Mouse (Mus musculus) frontal cortex, adult (tissue): ENCODE results near the gene Vps51.
A peak's percentile ranks its signal among the peaks of the same experiment; 100 is the strongest.
"Not testable (repeated sequence)": the region's sequence is repeated elsewhere in the genome, so short reads cannot be mapped to it uniquely, and the experiment has no call there.

Source experiments
- ATAC-seq: cut with Nextera tagmentation; 2 replicates; pipeline ENCODE4 v1.9.2; 2017; ENCODE audit warnings: mild to moderate bottlenecking, moderate library complexity, mixed read lengths; ENCODE audit not compliant: low TSS enrichment

The Vps51 gene

DNA sequence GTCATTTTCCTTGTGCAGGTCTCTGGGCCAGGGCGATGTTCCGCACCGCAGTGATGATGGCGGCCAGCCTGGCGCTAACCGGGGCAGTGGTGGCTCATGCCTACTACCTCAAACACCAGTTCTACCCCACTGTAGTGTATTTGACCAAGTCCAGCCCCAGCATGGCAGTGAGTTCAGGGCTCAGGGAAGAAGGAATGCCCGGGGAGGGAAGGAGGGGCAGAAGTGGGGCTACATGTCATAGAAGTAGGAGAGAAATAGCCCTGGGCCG, 29.2 kb downstream of the Vps51 start:
- no peak for ATAC-seq

- no peak for ATAC-seq
Measured at GRCm38 (mm10) chr19:6047154-6047898, 29.7 kb downstream of the Vps51 start.

GRCm38 (mm10) chr19:6046294-6047153, 30.5 kb downstream of the Vps51 start, which contains the start of gene Syvn1:
TSS of gene Syvn1 (plus strand) at chr19:6046576.
- peak; percentile 86 for ATAC-seq

GRCm38 (mm10) chr19:6045366-6046293, 31.4 kb downstream of the Vps51 start:
- peak; percentile 28; the same call in 1 of the 2 replicates for ATAC-seq

GRCm38 (mm10) chr19:6044102-6044501, 32.9 kb downstream of the Vps51 start:
- not testable (repeated sequence) for ATAC-seq

GRCm38 (mm10) chr19:6042293-6042692, 34.7 kb downstream of the Vps51 start:
- ATAC-seq, result no peak

- no peak for ATAC-seq
Measured at GRCm38 (mm10) chr19:6040002-6040401, 37.0 kb downstream of the Vps51 start.

DNA sequence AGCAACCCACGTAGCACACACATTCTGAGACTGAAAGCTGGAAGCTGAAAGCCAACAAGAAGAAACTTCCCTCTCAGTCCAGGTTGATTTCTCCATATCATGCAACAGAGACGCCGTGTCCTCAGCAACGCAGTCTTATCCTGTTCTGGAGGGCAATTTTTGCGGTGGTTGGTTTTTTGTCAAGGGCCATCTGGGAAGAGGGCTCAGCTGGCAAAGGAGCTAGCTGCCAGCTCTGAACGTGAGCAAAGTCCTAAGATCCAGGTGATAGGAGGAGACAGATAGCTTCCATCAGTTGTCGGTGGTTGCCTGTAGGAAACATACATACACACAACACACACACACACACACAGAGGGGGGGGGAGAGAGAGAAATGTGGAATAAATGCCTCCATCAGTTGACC, 38.7 kb downstream of the Vps51 start:
- no peak for ATAC-seq

- no peak for ATAC-seq
Measured at GRCm38 (mm10) chr19:6037695-6038094, 39.3 kb downstream of the Vps51 start.

- ATAC-seq, result no peak
Measured at GRCm38 (mm10) chr19:6035966-6036585, 41.0 kb downstream of the Vps51 start.

DNA sequence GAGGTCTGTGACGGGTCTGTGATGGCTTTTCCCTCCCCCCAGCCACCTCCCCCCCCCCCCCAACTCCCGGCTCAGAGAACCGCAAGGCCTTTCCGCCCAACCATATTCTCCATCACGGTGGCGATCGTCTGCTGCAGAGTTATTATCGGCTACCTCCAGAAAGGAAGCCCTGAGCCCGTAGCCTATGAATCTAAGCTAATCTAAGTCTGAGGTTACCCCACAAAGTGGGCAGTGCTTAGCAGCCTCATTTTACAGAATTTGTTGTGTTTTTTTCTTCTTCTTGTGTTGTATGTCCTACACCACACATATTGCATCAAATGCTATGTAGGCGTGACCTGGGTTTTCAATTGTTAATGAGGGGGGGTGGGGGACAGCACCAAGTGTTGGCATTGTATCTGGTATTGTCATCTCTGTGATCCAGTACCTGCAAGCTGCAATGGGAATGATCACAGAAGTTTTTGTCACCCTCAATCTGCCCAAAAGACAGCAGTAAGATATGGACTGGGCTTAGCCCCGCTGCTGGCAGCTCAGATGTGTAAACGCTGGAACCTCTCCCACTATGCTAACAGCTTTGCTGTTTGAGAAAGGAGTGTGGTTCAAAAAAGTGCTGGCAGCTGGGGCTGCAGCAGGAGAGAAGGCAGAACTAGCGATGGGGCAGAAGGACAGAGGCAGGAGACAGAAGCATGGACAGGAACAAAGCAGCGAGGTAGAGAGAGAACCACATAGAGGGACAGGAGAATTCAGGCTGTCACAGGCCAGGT, 46.3 kb downstream of the Vps51 start:
- no peak for ATAC-seq

- ATAC-seq, result no peak
Measured at GRCm38 (mm10) chr19:6029426-6029825, 47.6 kb downstream of the Vps51 start.

DNA sequence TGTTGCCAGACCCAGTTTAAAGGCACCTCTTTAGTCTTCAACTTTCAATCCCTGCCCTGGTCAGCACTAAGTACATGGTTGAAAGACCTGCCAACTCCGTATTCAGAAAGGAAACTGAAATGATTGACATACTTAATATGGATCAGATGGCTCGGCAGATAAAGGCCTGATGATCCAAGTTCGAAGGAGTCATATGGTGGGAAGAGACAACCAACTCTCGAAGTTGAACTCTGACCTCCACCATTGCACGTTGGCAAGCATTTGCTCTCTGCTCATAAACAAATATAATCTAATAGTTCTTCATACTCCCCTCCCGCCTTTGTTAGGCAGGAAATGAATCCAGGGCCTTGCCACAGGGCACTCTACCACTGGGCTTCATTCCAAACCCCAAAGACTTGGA, 48.0 kb downstream of the Vps51 start:
- ATAC-seq, result no peak

- ATAC-seq, result no peak
Measured at GRCm38 (mm10) chr19:6023930-6024329, 53.1 kb downstream of the Vps51 start.

DNA sequence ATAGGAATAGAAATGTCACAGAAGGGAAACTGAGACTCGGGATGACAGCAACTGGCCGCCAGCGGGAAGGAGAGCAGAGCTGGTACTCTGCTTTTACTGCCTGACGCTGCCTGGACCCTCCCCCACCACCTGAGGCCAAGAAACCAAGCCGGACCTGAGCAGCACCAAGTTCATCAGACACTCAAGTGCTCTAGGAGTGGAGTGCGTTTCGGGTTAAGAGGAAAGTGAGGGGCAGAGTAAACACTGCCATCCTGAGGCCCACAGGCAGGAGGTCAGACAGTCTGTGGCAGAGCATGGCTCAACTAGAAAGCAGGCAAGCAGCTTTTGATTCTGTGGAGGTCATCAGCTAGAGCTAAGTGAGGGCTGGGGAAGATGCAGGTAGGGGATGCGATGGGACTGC, 54.0 kb downstream of the Vps51 start:
- ATAC-seq, result no peak

DNA sequence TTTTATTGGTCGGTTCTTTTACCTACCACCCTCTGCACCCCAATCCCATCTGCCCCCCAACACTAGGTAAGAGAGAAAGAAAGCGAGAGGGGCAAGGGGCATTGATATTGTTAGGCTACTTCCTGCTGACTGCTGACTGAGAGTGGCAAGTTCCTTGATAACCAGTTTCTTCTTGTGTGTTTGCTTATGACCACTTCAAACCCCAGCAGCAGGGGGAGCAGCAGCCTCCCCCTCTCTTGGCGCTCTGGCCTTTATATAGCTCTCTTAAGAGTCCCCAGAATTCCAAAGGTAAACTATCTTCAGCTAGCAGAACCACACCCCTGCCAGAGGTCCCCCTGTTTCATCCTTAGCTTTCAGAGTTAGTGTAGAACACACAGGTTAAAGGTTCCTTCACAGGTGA, 56.8 kb downstream of the Vps51 start:
- no peak for ATAC-seq

- ATAC-seq, result 0 out of 2 replicates have a peak, but pooled peaks have one; percentile 24
Measured at GRCm38 (mm10) chr19:6018142-6019089, 58.6 kb downstream of the Vps51 start.
